Mouse (Mus musculus) ES-Bruce4 (cell line): Measurements from ENCODE around the gene Mcm9. TPM values are rescaled to one million over a fixed set of nuclear protein-coding genes. Genes with fewer than 3 reads are reported as not detected.
A peak's percentile ranks its signal among the peaks of the same experiment; 100 is the strongest.

ENCODE experiments used
- H3K27ac ChIP-seq: 2 replicates; pipeline ENCODE4 v1.5.1; 2012; ENCODE audit warnings: low read length, inconsistent platforms; ENCODE audit not compliant: insufficient read depth
- H3K27me3 ChIP-seq: 2 replicates; pipeline ENCODE4 v1.6.1; 2012; ENCODE audit warnings: mild to moderate bottlenecking, low read length, inconsistent platforms; ENCODE audit not compliant: control insufficient read depth, poor library complexity, insufficient read depth, severe bottlenecking
- H3K36me3 ChIP-seq: 2 replicates; pipeline ENCODE4 v1.6.1; 2012; ENCODE audit warnings: inconsistent platforms, mild to moderate bottlenecking, low read length, moderate library complexity; ENCODE audit not compliant: control insufficient read depth, poor library complexity, insufficient read depth, severe bottlenecking
- H3K4me1 ChIP-seq: one replicate; pipeline ENCODE4 v1.8.1; 2011; ENCODE audit warnings: low read length; ENCODE audit not compliant: control insufficient read depth, insufficient read depth
- H3K4me3 ChIP-seq: 2 replicates; pipeline ENCODE4 v1.5.1; 2011; ENCODE audit warnings: low read depth, mild to moderate bottlenecking, low read length
- H3K9ac ChIP-seq: 2 replicates; pipeline ENCODE4 v1.6.1; 2012; ENCODE audit warnings: low read depth, mild to moderate bottlenecking, inconsistent platforms; ENCODE audit not compliant: poor library complexity, severe bottlenecking
- H3K9me3 ChIP-seq: replicated peaks from 2 replicates; pipeline ENCODE4 v1.6.1; 2012; ENCODE audit warnings: mild to moderate bottlenecking, low read length, inconsistent platforms; ENCODE audit not compliant: control insufficient read depth, poor library complexity, insufficient read depth, severe bottlenecking
- CTCF ChIP-seq: IDR thresholded peaks from one replicate; pipeline ENCODE4 v1.8.1; 2011; ENCODE audit warnings: low read depth, low read length
- EP300 ChIP-seq: IDR thresholded peaks from 2 replicates; pipeline ENCODE4 v1.6.1; 2011; ENCODE audit warnings: low read depth, low read length; ENCODE audit not compliant: insufficient read depth
- POLR2A ChIP-seq: IDR thresholded peaks from one replicate; pipeline ENCODE4 v1.8.1; 2011; ENCODE audit warnings: low read length; ENCODE audit not compliant: insufficient read depth
- polyA plus RNA-seq: library from polyadenylated mRNA; stranded (reverse); fragments of >200 nt; gene quantifications from 2 replicates; pipeline ENCODE4 v1.2.4, GENCODE M21; 2011; ENCODE audit warnings: low read depth; ENCODE audit not compliant: missing spikeins, insufficient read depth, insufficient read length

Gene Mcm9
- polyA plus RNA-seq, 1 experiment = 13.9 TPM

GRCm38 (mm10) chr10:53634160-53634559 lies 3.9 kb upstream of the Mcm9 start:
- Histone ChIP-seq H3K4me1 (no peaks in the 10 kb centered on the region), H3K4me3 (no peak overlapping the region), H3K9me3 (no peaks in the 10 kb centered on the region), H3K36me3 (no peaks in the 10 kb centered on the region), H3K27ac (no peak overlapping the region), H3K27me3 (no peaks in the 10 kb centered on the region), H3K9ac (no peak overlapping the region)
- TF ChIP-seq POLR2A = no peak

GRCm38 (mm10) chr10:53629918-53630250 lies 355 bp downstream of the Mcm9 start:
- H3K4me3 ChIP-seq = peak overlapping the region; percentile 100
- no peak for TF ChIP-seq CTCF
- no peak for TF ChIP-seq POLR2A
- no peaks in the 10 kb centered on the region for H3K4me1 ChIP-seq
- peak overlapping the region; percentile 95 for H3K9ac ChIP-seq
- no peaks in the 10 kb centered on the region for H3K9me3 ChIP-seq
- H3K36me3 ChIP-seq = peaks cover 7% of the 10 kb centered on the region; the same call in 1 of the 2 replicates
- no peaks in the 10 kb centered on the region for H3K27me3 ChIP-seq
- peak overlapping the region; percentile 68 for H3K27ac ChIP-seq

GRCm38 (mm10) chr10:53629247-53629917 lies 857 bp downstream of the Mcm9 start:
- Histone ChIP-seq H3K4me3 (peak overlapping the region; percentile 100), H3K9me3 (no peaks in the 10 kb centered on the region), H3K36me3 (peaks cover 7% of the 10 kb centered on the region; the same call in 1 of the 2 replicates), H3K27ac (peak overlapping the region; percentile 68), H3K9ac (peak overlapping the region; percentile 95), H3K4me1 (no peaks in the 10 kb centered on the region), H3K27me3 (no peaks in the 10 kb centered on the region)
- TF ChIP-seq CTCF = peak; percentile 37
- peak; percentile 70 for TF ChIP-seq POLR2A
- TF ChIP-seq EP300 = no peak

- Histone ChIP-seq H3K9ac (no peak overlapping the region), H3K27me3 (no peaks in the 10 kb centered on the region), H3K27ac (no peak overlapping the region), H3K4me3 (no peak overlapping the region), H3K36me3 (peaks cover 31% of the 10 kb centered on the region), H3K9me3 (no peaks in the 10 kb centered on the region), H3K4me1 (no peaks in the 10 kb centered on the region)
- no peak for TF ChIP-seq CTCF
- TF ChIP-seq POLR2A = no peak
Measured at GRCm38 (mm10) chr10:53615850-53616616, 14.2 kb downstream of the Mcm9 start.

GRCm38 (mm10) chr10:53613955-53614354 lies 16.3 kb downstream of the Mcm9 start:
- TF ChIP-seq EP300 (no peak), CTCF (no peak), POLR2A (no peak)
- Histone ChIP-seq H3K9ac (no peak overlapping the region), H3K4me1 (no peaks in the 10 kb centered on the region), H3K36me3 (peaks cover 31% of the 10 kb centered on the region), H3K27ac (no peak overlapping the region), H3K9me3 (no peaks in the 10 kb centered on the region), H3K27me3 (no peaks in the 10 kb centered on the region), H3K4me3 (no peak overlapping the region)

GRCm38 (mm10) chr10:53612172-53612571 lies 18.1 kb downstream of the Mcm9 start:
- no peaks in the 10 kb centered on the region for H3K27me3 ChIP-seq
- H3K4me3 ChIP-seq = no peak overlapping the region
- no peak overlapping the region for H3K9ac ChIP-seq
- no peaks in the 10 kb centered on the region for H3K9me3 ChIP-seq
- H3K27ac ChIP-seq = no peak overlapping the region
- H3K36me3 ChIP-seq = peaks cover 41% of the 10 kb centered on the region
- H3K4me1 ChIP-seq = no peaks in the 10 kb centered on the region
- TF ChIP-seq CTCF (no peak), EP300 (no peak), POLR2A (no peak)
